Mouse (Mus musculus): ENCODE data around the gene Miga2.

Gene Miga2

DNA sequence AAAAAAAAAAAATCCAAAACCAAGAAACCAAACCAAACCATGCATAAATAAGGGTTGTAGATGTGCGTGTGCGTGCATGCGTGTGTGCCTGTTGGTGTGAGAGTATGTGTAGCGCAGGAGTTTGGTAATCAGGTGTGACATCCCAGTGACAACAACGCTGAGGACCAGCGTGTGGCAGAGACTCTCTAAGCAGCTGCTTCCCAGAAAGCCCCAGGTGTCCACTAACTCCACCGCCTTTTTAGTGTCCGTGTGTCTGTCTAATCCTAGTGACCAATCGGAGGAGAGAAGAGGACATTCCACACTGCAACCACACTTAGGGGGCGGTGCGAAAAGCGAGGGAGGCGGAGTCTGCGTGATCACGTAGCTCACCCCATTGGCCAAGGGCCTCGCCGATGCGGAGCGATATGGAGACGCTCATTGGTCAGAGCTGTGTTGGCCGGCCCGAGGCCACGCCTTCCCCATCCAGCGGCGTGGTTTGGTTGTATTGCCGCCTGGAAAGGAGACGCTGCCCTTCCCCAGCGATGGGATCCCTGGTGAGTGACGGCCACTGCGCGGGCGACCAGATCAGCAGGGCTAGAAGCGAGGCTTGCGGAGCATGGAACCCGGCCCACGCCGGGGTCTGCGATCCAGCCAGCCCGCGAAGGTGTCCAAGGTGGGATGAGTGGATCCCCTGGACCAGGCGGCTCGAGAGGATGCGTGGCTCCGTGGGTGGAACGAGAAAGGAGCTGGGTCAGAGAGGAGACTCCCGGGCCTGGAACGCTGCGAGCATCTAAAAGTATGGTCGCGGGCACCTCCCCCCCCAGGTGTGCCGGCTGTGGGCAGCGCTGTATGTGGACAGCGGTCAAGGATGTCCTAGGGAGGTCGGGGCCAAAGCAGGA is at the start of gene Miga2:
Miga2 (plus strand) TSS at position 461 of the 878 bp plus-strand sequence.
- DNase-seq (ENCODE audit: low read depth, low spot score) = peak; percentile 99

DNA sequence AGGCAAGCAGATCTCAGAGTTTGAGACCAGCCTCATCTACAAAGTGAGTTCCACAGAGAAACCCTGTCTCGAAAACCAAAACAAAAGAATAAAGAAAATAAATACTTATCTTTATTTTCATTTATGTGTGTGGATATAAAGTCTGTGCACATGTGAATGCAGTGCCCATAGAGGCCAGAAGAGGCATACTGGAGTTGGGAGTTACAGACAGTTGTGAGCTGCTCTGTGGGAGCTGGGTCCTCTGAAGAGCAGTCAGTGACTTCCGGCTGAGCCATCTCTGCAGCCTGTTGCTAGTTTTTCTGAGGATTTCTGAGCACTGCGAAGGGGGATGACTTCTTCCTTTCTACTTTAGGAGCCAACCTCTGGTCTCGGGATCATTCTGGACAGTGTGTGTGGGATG is 47.9 kb upstream of the Miga2 start:
- DNase-seq (ENCODE audit: low read depth, low spot score) = no peak

DNA sequence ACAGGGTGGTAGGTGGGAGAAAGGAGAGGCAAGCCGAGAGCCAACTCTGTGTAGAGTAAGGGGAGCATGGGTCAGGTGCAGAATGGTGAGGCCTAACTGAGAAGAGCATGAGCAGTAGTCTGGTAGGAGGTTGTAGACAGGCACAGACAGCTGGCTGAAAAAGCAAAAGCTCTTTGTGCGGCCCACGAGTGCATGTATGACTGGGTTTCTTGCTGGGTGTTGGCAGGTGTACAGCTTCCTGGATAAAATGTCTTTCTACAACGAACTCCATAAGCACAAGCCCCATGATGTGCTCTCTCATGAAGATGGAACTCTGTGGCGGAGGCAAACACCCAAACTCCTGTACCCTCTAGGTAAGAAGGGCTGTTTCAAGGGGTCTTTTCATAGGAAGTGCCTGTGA is 47.1 kb upstream of the Miga2 start:
- DNase-seq (ENCODE audit: low read depth, low spot score) = no peak

DNA sequence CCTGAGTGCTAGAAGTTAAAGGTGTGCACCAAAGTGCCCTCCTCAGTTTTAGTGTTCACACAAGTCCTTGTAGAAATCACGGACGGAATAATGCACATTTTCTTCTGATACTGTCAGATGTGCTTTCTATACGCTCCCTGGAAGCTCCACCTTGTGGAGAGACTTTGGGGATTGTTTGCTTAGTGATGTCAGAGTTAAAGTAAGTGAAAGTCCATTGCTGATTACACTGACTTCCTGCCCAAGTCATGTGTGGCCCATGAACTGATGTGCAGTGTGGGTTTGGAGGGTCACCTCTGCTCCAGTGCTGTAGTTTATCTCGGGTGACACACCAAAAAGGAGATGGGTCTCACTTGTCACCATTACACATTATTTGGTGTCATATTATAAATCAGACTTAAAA is 44.8 kb upstream of the Miga2 start:
- DNase-seq (ENCODE audit: low read depth, low spot score) = no peak

DNA sequence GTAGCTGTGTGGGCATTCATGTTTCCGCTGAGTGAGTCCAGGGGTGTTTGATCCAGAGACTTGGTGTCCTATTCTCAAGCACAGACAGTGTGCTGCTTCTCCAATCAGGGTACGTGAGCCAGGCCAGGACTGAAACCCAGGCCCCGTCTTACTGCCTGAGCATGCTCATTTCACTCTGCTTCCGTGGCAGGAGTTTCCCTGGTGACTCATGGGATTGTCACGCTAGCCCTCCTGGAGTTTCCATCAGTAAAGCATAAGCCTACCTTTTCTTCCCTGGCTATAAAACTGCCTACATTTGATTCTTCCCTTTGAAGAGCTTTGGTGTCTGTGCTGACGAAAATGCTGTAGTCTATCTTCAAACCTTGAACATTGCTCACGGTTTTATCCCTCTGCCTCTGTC is 40.9 kb upstream of the Miga2 start:
- no peak for DNase-seq (ENCODE audit: low read depth, low spot score)

DNA sequence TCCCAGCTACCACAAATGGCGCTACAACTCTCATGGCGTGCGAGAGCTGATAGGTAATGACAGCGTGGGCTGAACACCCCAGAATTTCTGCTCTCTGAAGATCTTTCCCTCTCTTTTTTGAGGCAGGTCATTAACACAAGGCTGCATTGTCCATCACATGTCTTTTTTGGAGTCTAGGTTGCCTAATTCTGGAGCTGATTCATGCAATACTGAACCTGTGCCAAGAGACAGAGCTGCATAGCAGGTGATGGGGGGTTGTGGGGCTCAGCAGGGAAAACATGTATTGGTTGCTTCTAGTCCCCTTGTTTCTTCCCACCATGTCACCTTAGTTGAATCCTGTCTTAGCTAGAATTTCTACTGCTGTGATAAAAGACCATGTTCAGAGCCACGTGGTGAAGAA is 38.7 kb upstream of the Miga2 start:
- no peak for DNase-seq (ENCODE audit: low read depth, low spot score)

DNA sequence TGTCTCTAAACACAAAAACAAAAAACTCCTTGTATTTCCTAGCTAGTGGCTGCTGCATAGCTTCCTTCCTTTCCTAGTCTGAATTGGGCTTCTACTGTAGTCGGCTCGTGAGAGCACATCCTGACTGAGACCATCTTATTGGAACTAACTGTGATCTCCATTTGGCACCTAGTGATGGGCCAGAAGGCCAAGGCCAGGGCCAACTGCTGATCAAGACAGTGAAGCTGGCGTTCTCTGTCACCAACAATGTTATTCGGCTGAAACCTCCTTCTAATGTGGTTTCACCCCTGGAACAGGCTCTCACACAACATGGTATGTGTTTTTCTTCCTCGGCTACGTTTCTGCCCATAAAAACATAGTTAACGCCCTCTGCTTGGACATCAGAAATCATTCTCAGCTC is 36.8 kb upstream of the Miga2 start:
- no peak for DNase-seq (ENCODE audit: low read depth, low spot score)

DNA sequence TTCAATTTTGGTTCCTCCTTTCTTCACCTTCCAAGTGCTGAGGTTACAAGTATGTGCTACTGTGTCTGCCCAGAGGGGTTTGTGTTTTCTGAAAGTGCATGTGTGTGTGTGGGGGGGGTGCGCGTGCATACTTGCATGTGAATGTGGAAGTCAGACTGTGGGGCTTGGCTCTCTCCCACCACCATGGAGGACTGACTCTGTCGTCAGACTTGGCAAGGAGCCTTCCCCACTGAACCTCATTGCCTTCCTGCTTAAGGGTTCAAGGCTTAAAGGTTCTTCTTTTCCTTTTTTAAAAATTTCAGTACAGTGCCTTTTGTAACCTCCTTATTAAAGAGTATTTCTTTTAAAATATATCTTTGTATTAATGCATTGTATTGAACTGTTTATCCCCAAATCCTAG is 35.2 kb upstream of the Miga2 start:
- DNase-seq (ENCODE audit: low read depth, low spot score) = no peak

DNA sequence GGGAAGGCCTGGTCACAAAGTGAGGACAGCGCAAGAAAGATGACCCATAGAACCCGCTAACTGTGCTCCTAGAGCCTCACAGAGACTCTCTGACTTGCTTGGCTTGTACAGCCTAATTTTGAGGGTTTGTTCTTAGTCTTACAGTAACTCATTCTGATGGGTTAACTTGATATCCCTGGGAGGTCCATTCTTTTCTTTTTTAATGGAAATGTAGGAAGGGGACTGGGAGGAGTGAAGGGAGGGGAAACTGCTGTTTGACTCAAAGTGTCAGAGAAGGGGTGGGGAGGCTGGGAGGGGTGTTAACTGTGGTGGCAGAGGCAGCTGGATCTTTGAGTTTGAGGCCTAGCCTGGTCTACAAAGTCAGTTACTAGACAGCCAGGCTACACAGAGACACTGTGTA is 28.7 kb upstream of the Miga2 start:
- DNase-seq (ENCODE audit: low read depth, low spot score) = no peak

DNA sequence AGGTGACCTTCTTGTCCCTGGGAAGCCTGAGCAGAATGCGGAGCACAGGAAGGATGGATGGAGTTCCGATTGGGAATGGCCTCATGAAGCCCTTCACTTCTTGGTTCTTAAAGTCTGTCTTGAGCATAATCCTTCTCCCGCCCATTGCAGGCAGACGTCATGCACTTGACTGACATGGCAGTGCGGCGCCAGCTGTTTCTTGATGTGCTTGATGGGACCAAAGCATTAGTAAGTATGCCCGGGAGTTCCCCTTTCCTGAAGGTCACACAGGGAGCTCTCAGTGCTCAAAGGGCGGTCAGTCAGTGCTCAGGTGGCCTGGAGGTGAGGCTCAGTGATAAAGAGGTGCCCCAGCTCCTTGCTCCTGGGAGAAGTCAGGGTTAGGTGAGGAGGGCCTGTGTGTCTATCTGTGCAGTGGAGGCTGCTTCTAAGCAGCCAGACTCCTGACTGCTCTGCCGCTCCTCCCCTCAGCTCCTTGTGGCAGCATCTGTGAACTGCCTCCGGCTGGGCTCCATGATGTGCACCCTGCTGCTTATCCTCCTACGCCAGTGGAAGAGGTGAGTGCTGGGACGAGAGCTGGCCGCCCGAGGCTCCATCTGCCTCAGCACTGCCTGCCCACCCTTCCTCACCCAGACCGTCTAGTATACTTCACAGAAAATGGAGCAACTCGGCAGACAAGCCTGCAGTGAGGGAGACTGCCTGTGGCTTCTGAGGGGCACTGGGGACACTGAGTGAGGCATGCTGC is 27.7 kb upstream of the Miga2 start:
- DNase-seq (ENCODE audit: low read depth, low spot score) = no peak

DNA sequence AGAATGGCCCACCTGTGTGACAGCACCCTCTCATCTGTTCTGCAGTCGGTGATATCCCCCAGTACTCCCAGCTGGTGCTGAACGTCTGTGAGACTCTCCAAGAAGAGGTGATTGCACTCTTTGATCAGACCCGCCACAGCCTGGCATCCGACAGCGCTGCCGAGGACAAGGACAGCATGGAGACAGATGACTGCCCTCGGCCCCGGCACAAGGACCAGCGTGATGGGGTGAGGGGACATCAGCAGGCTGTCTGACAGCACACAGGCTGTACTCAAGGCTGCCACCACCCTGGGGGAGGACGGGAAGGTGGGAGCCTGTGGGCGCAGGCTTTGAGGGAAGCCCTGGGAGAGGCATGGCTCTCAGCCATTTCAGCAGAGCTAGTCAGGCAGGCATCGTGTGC is 26.9 kb upstream of the Miga2 start:
- no peak for DNase-seq (ENCODE audit: low read depth, low spot score)

DNA sequence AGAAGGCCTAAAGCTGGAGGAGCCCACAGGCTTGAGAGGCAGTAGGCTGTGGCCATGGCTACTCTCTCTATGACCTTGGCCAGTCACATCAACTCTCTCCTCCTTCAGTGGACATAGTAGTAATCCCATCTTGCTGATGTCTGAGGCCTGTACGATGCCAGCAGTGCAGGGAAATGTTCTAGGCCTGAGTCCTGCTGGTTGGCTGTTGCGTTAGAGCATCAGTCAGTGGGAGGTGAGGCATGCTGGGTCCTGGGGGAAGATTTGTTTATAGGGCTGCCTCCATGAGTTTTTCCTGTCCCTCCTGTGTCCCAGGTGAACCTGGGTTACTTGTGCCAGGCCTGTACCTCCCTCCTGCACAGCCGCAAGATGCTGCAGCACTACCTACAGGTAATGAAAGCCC is 22.0 kb upstream of the Miga2 start:
- no peak for DNase-seq (ENCODE audit: low read depth, low spot score)

DNA sequence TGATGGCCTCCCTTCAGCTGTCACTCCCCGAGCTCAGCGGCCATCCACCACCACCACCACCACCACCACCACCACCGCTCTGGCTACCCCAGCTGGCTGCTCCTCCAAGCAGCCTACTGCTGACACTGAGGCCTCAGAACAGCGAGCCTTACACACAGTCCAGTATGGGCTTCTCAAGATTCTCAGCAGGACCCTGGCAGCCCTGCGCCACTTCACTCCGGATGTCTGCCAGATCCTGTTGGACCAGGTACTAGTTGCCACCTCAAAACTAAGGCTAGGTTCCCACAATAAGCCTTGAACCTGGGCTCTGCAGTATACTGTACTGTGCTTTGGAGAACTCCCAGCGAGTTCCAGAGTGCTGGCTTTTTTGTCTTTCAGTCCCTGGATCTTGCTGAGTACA is 21.5 kb upstream of the Miga2 start:
- DNase-seq (ENCODE audit: low read depth, low spot score) = no peak

DNA sequence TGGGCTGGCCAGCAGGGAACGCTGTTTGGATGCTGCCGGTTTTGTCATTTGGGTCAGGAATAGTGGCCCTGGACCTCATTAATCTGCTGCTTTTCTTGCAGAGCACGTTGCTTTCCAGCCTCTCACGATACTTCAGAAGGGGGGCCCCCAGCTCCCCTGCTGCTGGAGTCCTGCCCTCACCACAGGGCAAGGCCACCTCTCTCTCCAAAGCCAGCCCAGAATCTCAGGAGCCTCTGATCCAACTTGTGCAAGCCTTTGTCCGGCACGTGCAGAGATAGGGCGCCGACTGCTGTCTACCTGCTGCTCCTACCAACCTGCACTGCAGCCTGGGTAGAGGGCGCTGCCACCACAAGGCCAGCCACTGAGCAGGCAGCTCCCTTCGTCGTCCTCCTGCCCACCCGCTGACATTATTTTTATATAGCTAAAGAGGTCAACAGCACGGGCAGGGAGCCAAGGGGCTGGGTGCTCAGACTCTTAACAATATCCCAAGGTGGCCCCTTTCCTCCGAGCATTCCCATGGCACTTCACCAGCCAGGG is 20.4 kb upstream of the Miga2 start:
- no peak for DNase-seq (ENCODE audit: low read depth, low spot score)

DNA sequence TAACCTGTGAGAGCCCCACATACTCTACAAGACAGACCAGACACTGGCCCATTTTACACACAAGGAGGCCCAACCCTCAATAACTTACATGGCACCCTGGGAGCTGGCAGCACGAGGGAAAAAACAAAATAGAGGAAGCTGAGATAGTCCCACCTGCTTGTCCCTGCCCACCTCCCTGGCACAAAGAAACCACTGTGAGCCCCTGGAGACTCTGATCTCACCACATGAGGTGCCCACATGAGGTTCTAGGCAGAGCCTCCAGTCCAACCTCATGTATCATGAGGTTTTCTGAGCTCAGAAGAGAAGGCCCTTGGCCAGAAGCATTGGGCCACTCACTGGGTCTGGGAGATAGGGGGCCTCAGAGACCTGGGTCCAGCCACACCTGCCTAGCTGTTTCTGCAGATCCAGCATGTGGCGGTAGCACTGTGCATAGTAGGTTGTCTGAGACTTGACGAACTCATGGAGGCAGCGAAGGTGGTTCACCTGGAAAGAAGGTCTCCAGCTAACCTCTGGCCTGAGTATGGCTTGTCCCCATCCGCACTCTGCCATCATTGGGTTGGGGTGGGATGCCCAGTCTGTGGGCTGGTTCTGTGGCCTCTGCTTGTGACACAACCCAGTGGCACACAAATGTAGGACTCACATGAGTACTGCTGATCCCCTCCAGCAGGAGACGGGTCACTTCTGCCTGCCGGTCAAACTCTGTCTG is 17.9 kb upstream of the Miga2 start:
- no peak for DNase-seq (ENCODE audit: low read depth, low spot score)

DNA sequence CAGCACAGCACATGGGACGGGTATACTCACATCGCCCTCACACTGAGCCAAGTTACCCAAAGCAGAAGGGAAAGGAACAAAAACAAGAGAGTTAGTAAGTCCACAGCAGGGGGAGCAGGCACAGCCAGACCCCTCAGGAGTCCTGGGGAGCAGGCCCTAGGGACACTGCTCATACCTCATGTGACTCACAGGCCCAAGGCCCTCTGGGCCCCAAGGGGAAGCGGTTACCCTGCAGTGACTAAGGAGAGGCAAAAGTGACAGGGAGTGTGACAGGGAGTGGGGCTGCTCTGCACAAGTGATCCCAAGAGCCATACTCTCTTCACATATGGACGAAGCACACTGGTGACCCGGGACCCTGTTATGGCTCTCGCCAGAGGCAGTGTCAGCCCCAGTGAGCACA is 14.8 kb upstream of the Miga2 start:
- no peak for DNase-seq (ENCODE audit: low read depth, low spot score)

DNA sequence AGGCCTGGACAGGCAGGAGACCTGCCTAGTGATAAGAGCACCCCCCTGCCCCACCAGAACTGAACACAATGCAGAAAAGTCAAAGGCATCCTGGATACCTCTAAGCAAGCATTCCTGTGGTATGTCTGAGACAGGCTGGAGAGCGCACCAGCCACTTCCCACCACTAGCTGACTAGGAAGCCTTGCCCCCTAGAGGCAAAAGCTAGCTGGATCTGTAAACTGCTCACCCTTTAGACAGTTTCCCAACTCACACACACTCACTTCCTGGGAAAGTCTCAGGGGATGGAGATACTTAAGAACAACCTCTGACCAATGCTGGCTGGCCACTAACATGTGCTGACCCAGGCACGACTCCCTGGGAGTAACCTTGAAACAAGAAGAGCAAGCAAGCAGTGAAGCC is 12.9 kb upstream of the Miga2 start:
- DNase-seq (ENCODE audit: low read depth, low spot score) = no peak

DNA sequence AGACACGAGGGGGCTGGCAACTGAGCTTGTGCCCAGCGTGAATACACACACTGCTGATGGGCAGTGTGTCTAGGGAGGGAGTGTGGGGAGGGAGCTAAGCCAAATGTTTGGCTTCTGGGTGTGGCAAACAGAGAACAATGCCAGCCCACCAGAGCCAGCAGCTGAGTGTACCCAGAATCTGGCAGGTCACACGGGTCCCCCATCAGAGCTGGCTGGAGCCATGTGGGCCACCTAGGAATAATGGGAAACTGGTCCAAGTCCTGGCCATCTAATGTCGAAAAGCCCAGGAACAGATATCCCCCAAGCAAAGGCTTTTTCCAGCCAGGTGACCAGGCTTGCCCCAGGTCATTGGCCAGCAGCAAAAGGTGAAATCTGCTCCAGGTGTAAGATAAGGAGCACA is 8.2 kb upstream of the Miga2 start:
- DNase-seq (ENCODE audit: low read depth, low spot score) = no peak

DNA sequence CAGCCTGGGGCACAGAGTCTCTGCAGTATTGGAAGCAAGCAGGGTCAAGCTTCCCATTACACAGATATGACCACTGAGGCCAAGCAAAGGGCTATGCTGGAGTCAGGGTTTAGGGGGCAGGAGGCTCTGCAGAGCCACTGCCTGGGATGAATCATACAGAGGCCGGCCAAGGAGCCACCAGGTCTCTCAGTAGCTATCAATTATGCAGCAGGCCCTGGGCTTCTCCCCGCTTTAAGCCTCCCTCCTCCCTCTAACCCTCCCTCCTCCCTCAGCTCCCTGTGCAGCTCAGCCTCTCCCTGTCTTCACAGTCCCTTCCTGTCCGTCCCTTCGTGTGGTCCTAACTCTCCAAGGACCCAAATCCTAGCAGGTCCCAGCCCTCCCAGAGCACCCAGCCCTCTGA is 7.8 kb upstream of the Miga2 start:
- no peak for DNase-seq (ENCODE audit: low read depth, low spot score)

DNA sequence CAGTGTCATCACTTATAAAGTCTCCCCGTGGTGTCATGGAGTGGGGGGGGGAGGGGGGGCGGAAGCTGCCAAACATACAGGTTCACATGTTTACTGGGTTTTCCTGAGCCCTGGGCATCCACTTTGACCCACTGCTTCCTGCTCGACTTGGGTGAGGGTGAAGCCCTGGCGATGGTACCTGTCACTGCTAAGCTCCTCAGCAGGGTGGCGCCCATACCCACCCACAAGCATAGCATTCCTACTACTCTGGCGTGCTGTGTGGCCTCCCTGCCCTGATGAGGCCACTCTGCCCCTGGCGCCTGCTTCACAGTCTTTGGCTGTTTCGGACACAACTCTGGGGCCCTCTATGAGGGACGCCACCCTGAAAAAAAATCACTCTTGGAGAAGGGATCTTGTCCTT is 7.1 kb upstream of the Miga2 start:
- no peak for DNase-seq (ENCODE audit: low read depth, low spot score)

DNA sequence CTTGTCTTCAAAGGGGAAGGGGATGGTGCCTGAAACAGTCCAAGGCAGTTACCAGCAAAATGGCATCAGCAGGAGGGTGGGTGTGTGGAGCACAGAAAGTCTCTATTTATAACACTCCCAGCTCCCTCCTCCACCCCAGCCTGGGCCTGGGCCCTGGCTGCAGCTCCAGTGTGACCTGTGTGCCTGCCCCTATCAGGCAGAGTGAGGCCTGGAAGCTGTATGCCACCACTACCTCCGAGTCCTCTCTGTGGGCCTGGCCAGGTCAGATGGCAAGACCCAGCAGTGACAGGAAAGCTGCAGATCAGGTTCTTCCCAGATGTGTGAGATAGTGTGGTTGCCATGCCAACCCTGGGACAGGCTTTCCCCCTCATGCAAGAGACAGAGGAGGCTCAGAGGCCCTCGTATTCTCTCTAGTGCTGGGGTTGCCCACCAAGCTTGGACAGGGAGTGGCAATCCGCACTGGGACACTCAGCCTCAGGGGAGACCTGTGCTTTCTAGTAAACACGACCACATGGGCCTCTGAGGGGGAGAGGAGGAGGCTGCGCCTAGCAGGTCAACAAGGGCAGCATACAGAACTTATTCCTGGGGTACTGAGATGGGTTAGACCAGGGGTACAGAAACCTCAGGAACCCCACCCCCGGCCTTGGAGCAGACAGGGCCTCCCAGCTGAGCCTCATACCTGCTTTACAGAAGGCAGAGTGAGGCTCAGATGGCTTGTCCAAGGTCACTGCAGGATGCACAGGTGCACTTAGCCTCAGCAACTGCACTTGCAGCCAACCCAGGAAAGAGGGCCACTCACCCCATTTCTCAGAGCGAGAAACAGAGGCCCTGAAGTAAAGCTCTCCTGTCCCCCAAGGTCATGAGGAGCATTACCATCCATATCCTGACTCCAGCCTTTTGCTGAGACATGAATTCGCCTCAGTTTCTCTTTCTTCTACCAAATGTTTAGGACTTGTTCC is 6.2 kb upstream of the Miga2 start:
- DNase-seq (ENCODE audit: low read depth, low spot score) = no peak
